Mouse (Mus musculus) left cerebral cortex, adult 18-20 months (tissue): Measurements from ENCODE around the gene Syn1. TPM values are rescaled to one million over a fixed set of nuclear protein-coding genes. Genes with fewer than 3 reads are reported as not detected.
A peak's percentile ranks its signal among the peaks of the same experiment; 100 is the strongest.

Experiments used
- DNase-seq, 2 experiments: peaks; one replicate each; pipeline ENCODE4 v3.0.0; 2021 to 2022; ENCODE audit warnings: low spot score in 2 of 2, mixed read lengths in 1 of 2
- microRNA-seq, 2 experiments: library from miRNA; unstranded; fragments of <30 nt; microRNA quantifications; one replicate each; pipeline ENCODE4 v1.2.0; 2021
- total RNA-seq, 2 experiments: library from RNA; stranded (reverse); gene quantifications; 2 replicates each; pipeline ENCODE4 v1.2.3; 2021

Syn1 gene
- total RNA-seq, 2 experiments from 2014 or later = 486 to 496 TPM

- DNase-seq = peak in 1 of 2 experiments; percentile 21
These were observed 57.4 kb downstream of the Syn1 start for GRCm38 (mm10) chrX:20863161-20864101.

GRCm38 (mm10) chrX:20862105-20863065 lies 58.4 kb downstream of the Syn1 start:
- DNase-seq = no peak

DNA sequence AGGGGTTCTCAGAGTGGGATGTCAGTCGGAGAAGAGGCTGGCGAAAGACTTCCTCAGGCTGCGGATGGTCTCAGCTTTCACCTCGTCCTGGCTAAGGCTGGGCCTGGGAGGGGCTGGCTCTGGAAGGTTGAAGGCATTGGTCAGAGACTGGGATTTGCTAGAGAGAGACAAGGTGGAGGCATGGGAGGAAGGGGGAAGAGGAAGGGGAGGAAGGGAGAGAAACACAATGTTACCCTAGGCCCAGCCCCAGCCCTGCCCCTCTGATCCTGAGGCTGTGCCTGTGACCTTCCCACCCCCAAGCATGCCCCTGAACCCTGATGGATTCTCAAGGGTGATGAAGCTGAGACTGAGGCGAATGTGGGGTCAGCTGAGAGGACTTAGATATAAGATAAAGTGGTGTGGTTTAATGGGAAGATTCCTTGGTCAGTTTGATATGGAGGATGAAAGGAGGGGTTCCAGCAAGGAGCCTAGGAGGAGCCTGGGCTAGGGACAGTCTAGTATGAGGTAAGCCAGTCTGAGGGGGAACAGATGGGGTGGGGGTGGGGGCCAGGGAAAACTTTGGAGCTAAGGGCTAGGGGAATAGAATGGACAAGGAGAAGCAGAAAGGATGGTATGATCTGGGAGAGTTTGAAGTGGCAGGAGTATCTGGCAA lies 59.2 kb downstream of the Syn1 start:
- no peak for DNase-seq

- no peak for DNase-seq
These were observed 67.0 kb downstream of the Syn1 start for GRCm38 (mm10) chrX:20853794-20854193.

GRCm38 (mm10) chrX:20848256-20848984 lies 72.4 kb downstream of the Syn1 start:
- DNase-seq = peak; percentile 81 to 89

GRCm38 (mm10) chrX:20847816-20848215 lies 73.0 kb downstream of the Syn1 start:
- no peak for DNase-seq

DNA sequence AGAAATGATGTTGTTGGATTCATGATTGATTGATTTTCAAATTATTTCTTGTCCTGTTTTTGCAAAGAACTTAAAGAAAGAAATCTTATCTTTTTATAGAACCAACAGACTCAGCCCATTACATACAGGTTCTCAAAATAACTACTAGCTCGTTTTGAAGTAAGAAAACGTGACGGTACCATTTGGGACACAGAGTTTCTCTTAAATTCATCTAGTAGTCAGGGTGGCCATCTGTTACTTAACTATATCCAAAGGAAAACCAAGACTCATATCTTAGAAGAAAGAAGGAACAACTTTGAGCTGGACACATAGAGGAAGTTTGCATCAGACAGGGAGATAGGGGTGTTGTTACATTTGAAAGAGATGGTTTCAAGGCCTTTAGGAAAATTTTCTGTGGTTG lies 73.6 kb downstream of the Syn1 start:
- no peak for DNase-seq

DNA sequence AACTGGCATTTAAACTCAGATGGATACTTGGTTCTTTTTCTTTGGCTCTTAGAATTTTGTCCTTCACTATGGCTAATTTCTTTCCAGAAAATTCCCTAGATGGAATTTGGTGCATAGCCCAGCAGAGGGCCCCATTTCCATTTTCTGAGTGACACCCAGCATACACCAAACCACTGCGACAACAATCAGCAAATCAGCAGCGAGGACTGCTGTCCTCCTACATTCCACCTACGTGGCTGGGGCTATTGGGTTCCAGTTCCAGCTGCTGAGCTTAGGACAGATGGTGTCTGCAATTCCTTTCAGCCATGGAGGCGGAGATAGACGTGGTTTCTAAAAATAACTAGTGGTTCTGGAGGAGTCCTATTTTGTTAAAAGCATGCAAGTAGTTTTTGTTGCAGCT lies 91.9 kb downstream of the Syn1 start:
- DNase-seq = peak; percentile 72 to 76

DNA sequence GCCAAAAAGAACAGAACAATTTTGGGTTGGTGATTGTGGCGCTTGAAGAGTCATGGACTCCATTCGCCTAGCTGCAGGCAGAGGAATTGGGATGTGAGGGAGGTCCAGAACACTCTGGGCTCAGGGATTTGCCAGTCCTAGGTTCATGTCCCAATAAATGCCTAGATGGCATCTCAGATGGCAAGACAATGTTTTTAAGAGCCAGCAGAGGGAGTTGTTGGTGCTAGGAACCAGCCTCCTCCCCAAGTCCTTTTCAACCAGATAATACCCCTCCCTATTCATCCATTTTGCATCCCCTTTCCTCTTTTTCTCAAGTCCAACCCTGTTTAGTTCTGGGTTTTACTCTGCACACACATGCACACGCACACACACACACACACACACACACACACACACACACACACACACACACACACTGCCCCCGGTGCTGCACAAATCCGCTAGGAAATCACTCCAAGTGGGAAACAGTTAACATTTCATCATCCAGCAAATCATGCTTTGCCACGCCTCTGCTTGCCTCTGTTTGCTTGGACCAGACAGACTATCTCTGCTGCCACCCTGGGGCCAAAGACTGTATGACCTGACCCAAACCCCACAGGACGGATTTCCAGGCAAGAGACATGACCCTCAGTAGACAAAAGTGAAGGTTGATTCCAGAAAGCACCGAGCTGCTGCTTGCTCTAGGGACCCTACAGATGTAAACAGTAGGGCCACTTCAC lies 100.9 kb downstream of the Syn1 start:
- DNase-seq = peak; percentile 11 to 26

DNA sequence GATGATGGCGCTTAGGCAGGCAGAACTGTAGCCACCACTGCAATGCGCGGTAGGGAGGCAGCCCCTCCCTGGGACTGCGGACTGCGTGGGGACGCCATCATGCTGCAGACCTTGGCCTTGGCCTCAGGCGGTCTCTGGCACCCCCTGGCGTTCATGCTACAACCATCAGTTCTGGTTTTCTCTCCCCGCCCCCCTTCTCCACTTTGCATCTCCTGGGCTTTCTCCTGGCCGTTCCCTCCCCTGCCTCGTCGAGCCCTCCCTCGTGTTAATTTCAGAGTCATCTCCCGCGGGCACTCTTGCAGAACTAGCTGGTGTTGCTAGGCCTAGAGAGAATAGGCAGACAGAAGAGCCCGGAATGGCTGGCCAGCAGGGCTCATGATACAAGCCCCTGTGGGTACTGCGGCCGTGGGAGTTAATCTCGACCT lies 101.6 kb downstream of the Syn1 start:
- peak; percentile 78 for DNase-seq

- peak; percentile 24 to 32 for DNase-seq
These were observed 103.8 kb downstream of the Syn1 start for GRCm38 (mm10) chrX:20816974-20817373.

Small RNA genes lying within 50 kb of the gene (microRNA-seq; reads per million reads assigned to microRNA genes)
- 0 reads per million in 2 experiments for gene Gm24824
- gene Mir5617 = 8.5 to 8.7 reads per million in 2 experiments

Other genes starting within 250 kb of the Syn1 start
- 100 to 1,000 TPM; 235 to 249 TPM for gene Cdk16, start 233.1 kb downstream of the Syn1 start, total RNA-seq
- 100 to 1,000 TPM; 109 to 123 TPM for gene Usp11, start 217.1 kb downstream of the Syn1 start, total RNA-seq
- 100 to 1,000 TPM; 186 to 189 TPM for gene Araf, start 123.2 kb downstream of the Syn1 start, total RNA-seq
- 1 to 10 TPM; 1.4 to 1.5 TPM for gene Timp1, start 50.8 kb downstream of the Syn1 start, total RNA-seq
- 10 to 100 TPM; 12.1 to 12.8 TPM for gene Cfp, start 10.6 kb upstream of the Syn1 start, total RNA-seq
- gene Elk1, start 29.6 kb upstream of the Syn1 start, total RNA-seq = 10 to 100 TPM; 49.1 to 58.4 TPM
- gene Uxt, start 41.0 kb upstream of the Syn1 start, total RNA-seq = 10 to 100 TPM; 13.7 to 14.7 TPM
- 1 to 10 TPM; 7.8 to 8.5 TPM for gene Zfp182, start 141.3 kb upstream of the Syn1 start, total RNA-seq
- not detected for gene Spaca5, start 147.4 kb upstream of the Syn1 start, total RNA-seq
- gene Zfp300, start 168.5 kb upstream of the Syn1 start, total RNA-seq = 1 to 10 TPM; 3.2 to 4.8 TPM
- gene Ssxa1, start 194.8 kb upstream of the Syn1 start, total RNA-seq = not detected